Mouse (Mus musculus) myocyte (in vitro differentiated cells): ENCODE data around the gene Sco1. TPM values are rescaled to one million over a fixed set of nuclear protein-coding genes. Genes with fewer than 3 reads are reported as not detected.

Source experiments
- H3K27me3 ChIP-seq: one replicate; pipeline ENCODE4 v1.6.1; 2011; ENCODE audit not compliant: control insufficient read depth, insufficient read depth, insufficient read length
- H3K36me3 ChIP-seq: one replicate; pipeline ENCODE4 v1.6.1; 2011; ENCODE audit not compliant: control insufficient read depth, insufficient read depth
- H3K4me2 ChIP-seq: one replicate; pipeline ENCODE4 v1.6.1; 2011; ENCODE audit warnings: low read depth, control low read depth
- H3K4me3 ChIP-seq: one replicate; pipeline ENCODE4 v1.5.1; 2011; ENCODE audit warnings: mild to moderate bottlenecking, control low read depth, moderate library complexity
- H3K79me2 ChIP-seq: one replicate; pipeline ENCODE4 v1.6.1; 2011; ENCODE audit not compliant: control insufficient read depth, insufficient read depth
- H3ac ChIP-seq: one replicate; pipeline ENCODE4 v1.6.1; 2011; ENCODE audit not compliant: control insufficient read depth, insufficient read length
- CEBPB ChIP-seq: IDR thresholded peaks from 2 replicates; pipeline ENCODE4 v1.6.1; 2011; ENCODE audit warnings: mild to moderate bottlenecking, moderate library complexity; ENCODE audit not compliant: poor library complexity, insufficient read depth, severe bottlenecking
- E2F4 ChIP-seq: IDR thresholded peaks from one replicate; pipeline ENCODE4 v1.6.1; 2011; ENCODE audit warnings: mild to moderate bottlenecking, control low read depth, moderate library complexity; ENCODE audit not compliant: insufficient read depth
- MAX ChIP-seq: IDR thresholded peaks from one replicate; pipeline ENCODE4 v1.6.1; 2011; ENCODE audit warnings: low read depth, mild to moderate bottlenecking, control low read depth
- MYOD1 ChIP-seq, 3 experiments: IDR thresholded peaks; one replicate each; pipeline ENCODE4 v1.6.1; 2011; ENCODE audit warnings: control low read depth in 2 of 3, low read depth in 2 of 3, mild to moderate bottlenecking in 2 of 3, moderate library complexity in 1 of 3; ENCODE audit not compliant: insufficient read length in 2 of 3, control insufficient read depth in 1 of 3
- MYOG ChIP-seq, 3 experiments: IDR thresholded peaks; one replicate each; pipeline ENCODE4 v1.6.1; 2011; ENCODE audit warnings: control low read depth in 2 of 3, low read depth in 2 of 3, mild to moderate bottlenecking in 2 of 3; ENCODE audit not compliant: insufficient read length in 2 of 3, control insufficient read depth in 1 of 3, insufficient read depth in 1 of 3
- POLR2A ChIP-seq: IDR thresholded peaks from one replicate; pipeline ENCODE4 v1.6.1; 2011; ENCODE audit warnings: low read depth, mild to moderate bottlenecking, control low read depth, moderate library complexity; ENCODE audit not compliant: insufficient read length
- POLR2AphosphoS2 ChIP-seq: IDR thresholded peaks from one replicate; pipeline ENCODE4 v1.6.1; 2011; ENCODE audit warnings: low read depth, control low read depth; ENCODE audit not compliant: insufficient read length
- REST ChIP-seq: IDR thresholded peaks from one replicate; pipeline ENCODE4 v1.6.1; 2011; ENCODE audit warnings: mild to moderate bottlenecking, control low read depth, moderate library complexity; ENCODE audit not compliant: insufficient read depth, insufficient read length
- SRF ChIP-seq: IDR thresholded peaks from one replicate; pipeline ENCODE4 v1.6.1; 2011; ENCODE audit warnings: low read depth; ENCODE audit not compliant: control insufficient read depth, insufficient read length
- TCF12 ChIP-seq: IDR thresholded peaks from one replicate; pipeline ENCODE4 v1.6.1; 2011; ENCODE audit warnings: mild to moderate bottlenecking, control low read depth; ENCODE audit not compliant: poor library complexity, insufficient read depth, severe bottlenecking
- TCF3 ChIP-seq: IDR thresholded peaks from one replicate; pipeline ENCODE4 v1.6.1; 2011; ENCODE audit warnings: low read depth, control low read depth; ENCODE audit not compliant: insufficient read length
- USF1 ChIP-seq: IDR thresholded peaks from one replicate; pipeline ENCODE4 v1.6.1; 2011; ENCODE audit warnings: low read depth, mild to moderate bottlenecking, control low read depth, moderate library complexity
- polyA plus RNA-seq: library from polyadenylated mRNA; unstranded; fragments of >200 nt; fragmentation: generic; extraction: Trizol; gene quantifications from one replicate; pipeline ENCODE4 v1.2.1, GENCODE M21; 2012; ENCODE audit warnings: missing spikeins

The Sco1 gene
- polyA plus RNA-seq, 1 experiment = 14.7 TPM

GRCm38 (mm10) chr11:67051676-67052320 lies 672 bp upstream of the Sco1 start:
- H3K4me3 ChIP-seq = peak overlapping the region; percentile 92
- peak overlapping the region; percentile 82 for H3K4me2 ChIP-seq
- H3K36me3 ChIP-seq = peaks cover 12% of the 10 kb centered on the region
- peak overlapping the region; percentile 38 for H3ac ChIP-seq
- TF ChIP-seq MAX = no peak
- no peak for TF ChIP-seq POLR2A
- TF ChIP-seq SRF = no peak
- no peak for TF ChIP-seq E2F4
- TF ChIP-seq USF1 = no peak
- no peak for TF ChIP-seq MYOG (IDR thresholded peaks at IDR 0.05; ENCODE audit: control insufficient read depth in 1 of 3, insufficient read depth in 1 of 3, insufficient read length in 2 of 3, low read depth in 2 of 3)
- TF ChIP-seq POLR2AphosphoS2 = no peak
- no peak for TF ChIP-seq CEBPB
- TF ChIP-seq REST = no peak
- TF ChIP-seq MYOD1 (IDR thresholded peaks at IDR 0.05; ENCODE audit: control insufficient read depth in 1 of 3, insufficient read length in 2 of 3, low read depth in 2 of 3) = no peak
- no peak for TF ChIP-seq TCF12
- no peak for TF ChIP-seq TCF3
- peaks cover 36% of the 10 kb centered on the region for H3K79me2 ChIP-seq
- no peaks in the 10 kb centered on the region for H3K27me3 ChIP-seq

DNA sequence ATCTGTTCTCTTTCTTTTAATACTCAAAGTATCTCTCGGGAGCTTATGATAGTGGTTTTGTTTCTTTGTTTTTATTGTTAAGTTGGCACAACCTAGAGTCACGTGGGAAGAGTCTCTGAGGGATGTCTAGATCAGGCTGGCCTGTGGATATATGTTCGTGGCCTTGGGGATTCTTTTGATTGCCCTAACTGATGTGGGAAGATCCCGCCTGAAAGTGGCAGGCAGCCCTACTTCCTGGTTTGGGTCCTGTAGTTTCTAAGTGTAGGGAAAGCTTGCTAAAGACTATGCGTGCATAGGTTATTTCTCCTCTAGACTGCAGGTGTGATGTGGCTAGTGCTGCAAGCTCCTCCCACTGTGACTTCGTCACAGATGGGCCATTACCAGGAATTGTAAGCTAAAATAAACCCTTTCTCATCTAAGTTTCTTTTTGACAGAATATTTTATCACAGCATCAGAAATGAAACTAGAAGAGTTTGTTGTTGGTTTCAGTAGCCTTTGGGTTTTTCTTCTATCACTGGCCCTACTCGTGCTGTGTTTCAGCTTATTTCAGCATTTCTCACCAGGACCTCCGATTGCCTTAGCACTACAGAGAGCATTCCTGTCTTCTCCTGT lies 2.4 kb downstream of the Sco1 start:
- Histone ChIP-seq H3K4me3 (peak overlapping the region; percentile 92), H3K79me2 (peaks cover 36% of the 10 kb centered on the region), H3K4me2 (no peak overlapping the region), H3K27me3 (no peaks in the 10 kb centered on the region), H3ac (no peak overlapping the region), H3K36me3 (peaks cover 40% of the 10 kb centered on the region)
- TF ChIP-seq MAX (no peak), USF1 (no peak), E2F4 (no peak), CEBPB (no peak), POLR2AphosphoS2 (no peak), TCF3 (no peak), REST (no peak), MYOG (IDR thresholded peaks at IDR 0.05; ENCODE audit: control insufficient read depth in 1 of 3, insufficient read depth in 1 of 3, insufficient read length in 2 of 3, low read depth in 2 of 3) (no peak), MYOD1 (IDR thresholded peaks at IDR 0.05; ENCODE audit: control insufficient read depth in 1 of 3, insufficient read length in 2 of 3, low read depth in 2 of 3) (no peak), TCF12 (no peak), SRF (no peak), POLR2A (no peak)

DNA sequence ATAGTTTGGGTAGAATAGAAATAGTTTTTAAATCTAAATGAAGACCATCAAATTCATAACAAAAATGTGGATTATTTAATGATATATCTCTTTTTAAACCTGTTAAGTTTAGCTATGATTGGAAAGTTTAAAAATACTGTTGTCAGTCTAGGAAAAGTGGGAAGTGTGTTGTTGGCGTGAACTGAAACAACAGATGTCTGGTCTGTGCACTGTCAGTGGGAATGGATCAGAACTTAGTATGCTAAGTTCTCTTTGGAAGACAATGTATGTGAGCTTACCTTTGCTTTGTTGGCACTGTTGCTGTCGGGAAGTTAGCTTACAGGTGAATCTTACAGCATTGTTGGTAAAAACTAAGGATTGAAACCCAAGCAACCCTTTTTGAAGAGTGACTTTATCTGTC lies 8.8 kb downstream of the Sco1 start:
- Histone ChIP-seq H3K4me3 (no peak overlapping the region), H3K27me3 (no peaks in the 10 kb centered on the region), H3K79me2 (no peaks in the 10 kb centered on the region), H3K4me2 (no peak overlapping the region), H3ac (no peak overlapping the region), H3K36me3 (peaks cover 71% of the 10 kb centered on the region)
- TF ChIP-seq SRF (no peak), USF1 (no peak), TCF3 (no peak), MAX (no peak), REST (no peak), E2F4 (no peak), POLR2AphosphoS2 (no peak), CEBPB (no peak), POLR2A (no peak), MYOD1 (IDR thresholded peaks at IDR 0.05; ENCODE audit: control insufficient read depth in 1 of 3, insufficient read length in 2 of 3, low read depth in 2 of 3) (no peak), MYOG (IDR thresholded peaks at IDR 0.05; ENCODE audit: control insufficient read depth in 1 of 3, insufficient read depth in 1 of 3, insufficient read length in 2 of 3, low read depth in 2 of 3) (no peak), TCF12 (no peak)

DNA sequence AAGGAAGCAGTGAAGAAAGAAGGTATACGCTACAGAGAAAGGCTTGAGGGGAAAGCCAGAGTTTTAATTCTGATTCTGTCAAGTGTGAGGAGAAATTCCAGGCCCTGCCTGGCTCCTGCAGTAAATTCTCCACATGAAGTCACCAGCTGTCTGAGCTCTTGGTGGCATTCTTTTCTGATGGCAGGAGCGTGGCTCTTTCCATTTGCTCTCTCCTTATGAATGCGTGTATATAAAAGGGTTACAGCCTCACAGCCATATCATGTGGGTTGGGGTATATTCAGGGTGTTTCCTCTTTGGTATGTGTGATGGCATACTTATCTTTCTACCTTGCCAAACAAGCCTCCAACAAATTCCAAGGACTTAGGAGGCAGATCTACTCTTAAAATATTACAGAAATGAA lies 10.3 kb downstream of the Sco1 start:
- TF ChIP-seq CEBPB = no peak
- TF ChIP-seq MYOG (IDR thresholded peaks at IDR 0.05; ENCODE audit: control insufficient read depth in 1 of 3, insufficient read depth in 1 of 3, insufficient read length in 2 of 3, low read depth in 2 of 3) = peak in 2 of 3 experiments; percentile 27 to 33
- TF ChIP-seq TCF12 = peak; percentile 10
- TF ChIP-seq MYOD1 (IDR thresholded peaks at IDR 0.05; ENCODE audit: control insufficient read depth in 1 of 3, insufficient read length in 2 of 3, low read depth in 2 of 3) = peak in 1 of 3 experiments; percentile 8
- no peak for TF ChIP-seq SRF
- TF ChIP-seq E2F4 = no peak
- TF ChIP-seq USF1 = no peak
- TF ChIP-seq POLR2AphosphoS2 = no peak
- no peak for TF ChIP-seq TCF3
- Histone ChIP-seq H3K79me2 (no peaks in the 10 kb centered on the region), H3K4me3 (no peak overlapping the region), H3K27me3 (no peaks in the 10 kb centered on the region), H3K4me2 (no peak overlapping the region), H3ac (no peak overlapping the region), H3K36me3 (peaks cover 63% of the 10 kb centered on the region)
